Mouse (Mus musculus) forelimb bud, embryonic 11.5 days (tissue): ENCODE results near the gene Blzf1.
A peak's percentile ranks its signal among the peaks of the same experiment; 100 is the strongest.

Source experiments
- DNase-seq: peaks from one replicate; pipeline ENCODE4 v3.0.0-alpha.2; 2012; ENCODE audit warnings: low read depth, low spot score

The Blzf1 gene

DNA sequence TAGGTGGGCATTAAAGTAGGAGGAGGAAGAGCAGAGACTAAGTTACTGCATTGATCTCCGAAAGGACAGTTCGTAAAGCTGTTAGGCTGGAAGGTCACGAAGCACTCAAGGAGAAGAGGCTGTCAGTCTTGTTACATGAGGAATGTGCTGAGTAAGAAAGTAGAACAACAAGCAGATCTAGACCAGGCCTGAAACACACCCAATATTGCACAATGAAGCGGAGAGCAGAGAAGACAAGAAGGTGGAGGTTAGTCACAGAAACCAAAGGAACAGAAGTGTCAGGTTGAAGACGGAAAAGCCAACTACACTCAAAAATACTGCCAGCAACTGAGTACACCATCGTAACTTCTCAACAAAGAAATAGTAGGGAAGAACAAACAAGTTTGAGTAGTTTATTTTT is 13.2 kb downstream of the Blzf1 start:
- no peak for DNase-seq

DNA sequence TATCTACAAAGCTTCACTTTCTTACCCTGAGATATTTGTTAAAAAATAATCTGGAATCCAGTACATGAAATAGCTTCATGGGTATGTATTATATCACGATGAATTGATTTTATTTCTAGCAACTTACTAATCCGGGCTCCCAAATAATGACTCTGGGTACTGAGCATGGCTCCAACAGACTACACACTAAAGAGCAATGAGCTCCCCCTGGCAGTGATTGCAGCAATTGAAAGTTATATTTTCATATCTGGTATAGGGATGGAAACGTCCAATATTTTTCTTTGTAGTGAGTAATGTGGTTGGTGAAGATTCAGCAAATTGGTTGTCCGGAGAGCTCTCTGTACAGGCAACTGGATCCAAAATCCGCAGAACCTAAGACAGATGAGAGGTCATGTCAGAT is 15.2 kb downstream of the Blzf1 start:
- DNase-seq, result no peak

DNA sequence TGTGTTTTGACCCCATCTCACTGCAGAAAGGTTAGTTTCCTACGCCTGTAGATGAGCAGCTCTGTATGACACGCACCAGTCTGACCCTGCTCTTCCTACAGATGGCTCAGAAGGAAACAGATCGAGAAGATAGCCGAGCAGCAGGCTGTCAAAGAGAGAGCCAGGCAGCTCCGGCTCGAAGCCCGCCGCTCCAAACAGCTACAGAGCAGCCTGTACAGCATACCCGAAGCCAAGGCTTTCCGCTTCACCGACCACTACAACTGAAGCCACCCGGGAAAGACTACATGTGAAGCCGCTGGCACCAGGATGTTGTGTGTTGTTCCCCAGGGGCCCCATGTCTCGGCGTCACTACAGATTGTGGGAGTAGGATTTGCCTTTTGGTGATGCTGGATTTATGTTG is 19.9 kb downstream of the Blzf1 start:
- no peak for DNase-seq

DNA sequence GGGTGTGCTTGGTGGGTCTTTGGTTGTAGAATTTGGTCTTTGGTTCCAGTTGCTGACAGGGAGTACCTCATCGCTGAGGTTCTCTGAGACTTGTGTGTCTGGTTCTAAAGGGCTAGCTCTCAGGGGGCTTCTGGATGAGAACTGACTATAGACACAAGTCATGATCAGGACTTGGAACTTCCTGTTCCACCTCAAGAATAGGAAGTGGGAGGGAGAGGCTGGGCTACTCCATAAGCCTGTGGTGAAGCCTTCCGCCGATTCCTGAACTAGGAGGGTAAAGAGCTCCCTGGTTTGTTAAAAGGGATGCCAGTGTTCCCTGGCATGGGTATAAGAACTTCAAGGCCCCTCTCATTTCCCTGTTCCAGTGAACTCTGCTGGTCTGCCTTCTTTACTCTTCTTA is 23.3 kb downstream of the Blzf1 start:
- DNase-seq, result no peak

DNA sequence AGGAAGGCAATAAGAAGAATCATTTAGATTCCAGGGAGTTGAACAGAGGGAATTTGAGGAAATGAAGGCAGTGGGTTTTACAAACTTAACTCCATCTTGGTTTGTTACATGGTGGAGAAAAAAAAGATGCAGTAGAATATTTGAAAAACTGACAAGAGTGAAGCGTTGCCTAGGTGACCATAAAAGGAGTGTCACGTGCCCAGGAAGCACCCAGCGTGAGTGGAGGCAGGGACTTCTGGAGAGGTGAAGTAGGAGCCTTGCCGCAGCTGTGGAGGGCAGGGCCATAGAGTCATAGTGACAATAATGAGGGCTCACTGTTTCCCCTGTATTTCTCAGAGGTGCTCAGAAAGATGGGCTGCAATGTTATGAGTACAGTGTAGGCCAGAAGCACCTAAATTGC is 28.0 kb downstream of the Blzf1 start:
- no peak for DNase-seq

DNA sequence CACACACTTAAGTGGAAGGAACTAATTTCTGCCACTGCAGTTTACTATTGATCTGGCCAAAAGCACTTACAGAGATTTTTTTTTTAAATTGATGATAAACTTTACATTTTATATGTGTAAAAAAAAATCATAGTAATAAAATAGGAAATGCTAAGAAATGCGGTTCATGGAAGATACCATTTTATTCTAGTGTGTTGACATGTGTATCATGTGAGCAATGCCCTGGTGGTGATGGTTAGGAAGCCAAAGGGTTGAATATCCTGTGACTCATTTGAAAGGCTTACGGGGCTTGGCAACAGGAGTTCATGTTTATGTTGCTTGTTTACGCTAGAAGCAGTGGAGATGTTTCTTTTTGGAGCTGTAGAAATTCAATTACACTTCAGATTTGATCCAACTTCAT is 30.7 kb downstream of the Blzf1 start:
- no peak for DNase-seq

DNA sequence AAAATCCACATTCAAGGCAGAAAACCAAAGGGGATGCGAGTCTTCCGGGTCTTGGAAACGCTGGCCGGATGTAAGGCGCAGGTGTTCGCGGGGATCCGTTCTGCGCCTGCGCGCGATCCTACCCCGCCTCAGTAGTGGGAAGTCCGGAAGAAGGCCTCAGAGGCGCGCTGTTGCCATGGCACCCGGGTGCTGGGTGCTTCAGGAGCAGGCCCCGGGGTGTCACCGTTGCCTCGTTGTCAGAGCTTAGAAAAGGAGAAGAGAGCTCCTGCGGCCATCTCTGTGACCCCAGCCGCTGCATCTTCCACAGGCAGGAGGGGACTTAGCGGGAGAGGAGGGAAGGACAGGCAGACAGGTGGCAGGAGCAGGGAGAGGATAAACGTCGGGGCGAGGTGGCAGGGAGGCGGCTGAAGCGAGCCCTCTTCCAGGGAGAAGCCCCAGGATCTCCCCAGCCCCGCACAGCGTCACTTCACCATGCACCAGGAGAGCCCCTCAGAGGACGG is 31.8 kb downstream of the Blzf1 start, which contains the start of gene Ccdc181:
Ccdc181 (plus strand) TSS at position 131 of the 500 bp plus-strand sequence.
- DNase-seq, result peak; percentile 87

DNA sequence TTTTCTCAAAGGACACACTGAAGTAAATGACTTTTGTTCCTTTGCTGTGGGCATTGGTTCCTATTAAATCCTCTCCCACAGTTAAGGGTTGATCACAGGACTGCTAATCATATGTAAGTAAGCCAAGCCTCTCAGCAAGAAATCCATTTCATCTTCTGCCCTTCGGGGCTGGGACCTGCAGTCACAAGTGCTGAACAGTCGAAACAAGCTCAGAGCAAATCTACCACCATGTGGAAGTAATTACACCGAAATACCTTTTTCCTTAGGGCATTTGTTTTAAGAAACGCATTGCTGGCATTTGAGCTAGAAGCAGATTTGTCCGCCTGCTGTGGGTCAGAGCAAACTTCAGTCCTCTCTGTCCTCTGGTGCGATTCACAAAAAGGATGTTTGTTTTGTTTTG is 33.6 kb downstream of the Blzf1 start:
- DNase-seq, result peak; percentile 81

DNA sequence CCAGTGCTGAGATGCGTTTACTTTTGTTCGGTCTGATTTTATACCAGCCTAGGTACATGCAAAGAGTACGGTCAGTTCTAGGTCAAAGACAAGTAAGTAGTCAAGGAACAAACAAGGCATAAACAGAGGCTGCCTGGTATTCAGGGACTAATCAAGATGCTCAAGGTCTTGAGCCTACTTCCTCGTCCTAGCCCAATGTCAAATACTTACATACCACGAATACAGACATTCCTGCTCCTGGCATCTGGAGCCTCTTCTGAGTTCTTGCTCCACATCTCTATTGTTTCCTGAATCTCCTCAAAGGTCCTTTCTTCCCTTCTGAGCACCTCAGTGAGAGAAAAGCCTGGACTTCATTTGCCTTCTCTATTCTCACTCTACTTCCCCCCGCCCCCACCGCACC is 36.3 kb downstream of the Blzf1 start:
- DNase-seq, result no peak

DNA sequence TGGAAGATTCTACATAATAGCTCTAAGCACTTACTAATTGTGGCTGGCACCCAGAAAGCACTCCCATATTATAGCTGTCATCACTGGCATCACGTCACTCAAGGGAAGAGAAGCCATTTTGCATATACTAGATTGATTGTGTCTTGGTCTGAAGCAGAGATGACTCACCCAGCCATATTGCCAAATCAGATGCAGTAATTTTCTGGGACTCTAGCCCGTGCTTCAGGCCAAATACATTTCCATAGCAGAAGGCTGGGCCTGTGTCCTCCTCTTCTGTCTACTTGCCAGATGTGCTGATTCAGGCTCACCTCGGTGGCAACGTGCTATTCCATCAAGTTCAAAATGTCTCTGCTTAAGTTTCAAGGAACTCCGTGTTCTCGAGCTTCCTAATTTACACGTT is 45.7 kb downstream of the Blzf1 start:
- no peak for DNase-seq

DNA sequence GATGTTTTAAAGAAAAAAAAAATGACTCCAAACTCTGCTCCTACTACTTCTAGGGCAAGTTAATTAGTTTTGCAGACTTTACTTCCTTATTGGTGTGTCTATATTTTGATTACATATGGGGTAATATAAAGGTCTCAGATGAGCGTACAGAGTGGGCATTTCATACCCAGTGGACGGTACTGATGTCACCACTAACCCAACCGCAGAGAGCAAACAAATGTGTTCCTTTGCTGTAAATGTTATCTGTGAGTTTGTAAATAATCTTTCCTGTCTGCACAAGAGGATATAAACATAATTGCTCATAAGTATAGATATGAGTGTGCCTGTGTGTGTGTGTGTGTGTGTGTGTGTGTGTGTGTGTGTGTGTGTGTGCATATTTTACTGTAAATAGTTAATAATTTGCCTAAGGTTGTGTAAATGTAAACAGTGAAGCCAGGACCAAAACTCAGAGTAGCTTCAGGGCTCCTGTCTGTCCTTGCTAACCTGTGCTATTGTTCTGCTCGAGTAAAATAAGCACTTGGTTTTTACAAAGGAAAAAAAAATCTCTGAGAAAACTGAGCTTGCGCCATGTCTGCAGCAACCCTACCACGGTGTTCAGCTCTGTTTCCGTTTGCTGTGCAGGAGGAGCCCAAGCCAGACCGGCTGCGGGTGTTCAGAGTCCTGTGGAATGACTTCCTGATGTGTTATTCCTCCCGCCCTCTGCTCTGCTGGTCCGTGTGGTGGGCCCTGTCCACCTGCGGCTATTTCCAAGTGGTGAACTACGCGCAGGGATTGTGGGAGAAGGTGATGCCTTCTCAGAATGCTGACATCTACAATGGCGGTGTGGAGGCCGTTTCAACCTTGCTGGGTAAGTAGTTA is 46.9 kb downstream of the Blzf1 start:
- DNase-seq, result no peak

DNA sequence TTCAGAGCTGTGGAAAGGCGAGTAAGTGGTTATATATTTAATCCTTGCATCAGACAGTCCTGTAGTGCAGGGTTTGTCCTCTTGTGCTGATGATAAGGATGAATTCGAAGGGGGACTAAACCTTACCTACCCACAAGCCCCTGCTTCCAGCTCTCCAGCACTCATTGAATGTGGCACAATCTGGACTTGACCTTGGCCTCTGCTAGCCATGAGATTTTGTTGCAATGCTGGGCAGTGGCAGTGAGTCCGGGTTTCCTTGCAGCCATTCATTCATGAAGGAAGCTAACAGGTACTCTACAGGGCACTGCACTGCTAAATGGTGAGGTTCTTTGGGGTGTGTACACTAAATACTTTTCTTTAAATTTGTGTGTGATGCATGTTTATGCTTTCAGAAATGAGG is 52.5 kb downstream of the Blzf1 start:
- DNase-seq, result no peak

DNA sequence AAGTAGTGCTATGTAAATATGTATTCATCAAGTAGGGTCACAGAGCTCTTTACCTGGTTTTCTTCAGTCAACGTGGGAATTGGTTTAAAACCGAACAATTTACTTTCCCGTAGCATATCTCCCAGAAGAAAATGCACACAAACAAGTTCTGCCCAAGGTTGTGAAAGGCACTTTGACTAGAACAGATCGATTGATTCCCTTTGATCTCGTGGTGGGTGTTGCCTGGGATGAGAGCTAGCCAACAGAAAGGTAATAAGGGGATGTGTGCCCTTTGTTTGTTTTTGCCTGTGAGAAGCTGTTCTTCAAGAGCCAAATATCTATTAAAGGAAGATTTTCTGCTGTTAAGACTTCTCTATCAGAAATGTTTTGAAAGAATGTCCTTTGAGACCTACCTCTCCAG is 54.7 kb downstream of the Blzf1 start:
- no peak for DNase-seq

DNA sequence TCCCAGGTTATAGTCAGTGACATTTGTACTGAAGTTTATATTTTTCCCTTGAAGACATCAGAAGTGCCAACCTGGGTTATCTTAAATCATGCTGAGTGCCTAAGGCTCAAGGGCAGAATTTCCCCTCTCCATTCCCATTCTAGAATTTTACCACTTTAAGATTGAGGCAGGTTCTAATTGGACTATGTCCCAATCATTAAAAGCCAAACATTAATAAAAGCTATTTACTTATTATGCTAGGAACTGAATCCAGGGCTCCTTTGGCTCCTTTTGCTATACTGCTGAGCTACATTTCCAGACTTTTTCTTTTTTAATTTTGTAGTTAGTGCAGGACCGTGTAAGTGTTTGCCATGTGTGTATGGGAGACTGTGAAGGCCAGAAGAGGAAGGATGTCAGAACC is 55.9 kb downstream of the Blzf1 start:
- DNase-seq, result no peak

DNA sequence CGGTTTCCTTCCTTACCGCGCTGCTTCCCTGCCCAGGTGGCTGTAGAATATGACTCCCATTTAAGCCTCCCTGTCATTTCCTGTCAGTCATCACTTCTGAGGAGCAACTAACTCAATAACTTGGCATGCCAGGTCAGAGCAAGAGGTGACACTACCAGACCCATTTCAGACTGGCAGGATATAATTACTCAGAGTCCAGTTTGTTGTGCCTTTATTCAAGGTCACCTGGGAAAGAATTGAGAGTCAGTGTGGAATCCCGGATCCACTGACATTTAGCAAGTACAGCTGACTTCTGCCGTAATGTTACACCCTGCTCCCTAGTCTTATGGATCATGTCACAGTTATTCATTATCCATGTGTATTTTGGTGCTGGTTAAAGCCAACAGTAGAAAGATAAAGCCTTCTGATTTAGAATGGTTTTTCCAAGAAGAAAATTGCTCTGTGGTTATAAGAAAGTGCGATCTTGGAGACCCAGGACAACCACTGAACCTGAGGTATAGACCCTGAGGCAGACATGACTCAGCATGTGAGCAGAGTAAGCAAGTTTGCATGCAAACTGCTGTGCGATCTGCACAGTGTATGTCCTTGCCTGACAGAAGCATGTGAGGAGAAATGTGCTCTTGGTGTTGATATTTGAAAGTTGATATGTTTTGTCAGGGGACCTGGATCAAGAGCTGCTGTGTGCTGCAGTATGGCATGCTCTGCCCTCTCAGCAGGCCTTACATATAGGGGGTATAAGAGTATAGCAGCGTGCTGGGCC is 56.7 kb downstream of the Blzf1 start:
- DNase-seq, result no peak

DNA sequence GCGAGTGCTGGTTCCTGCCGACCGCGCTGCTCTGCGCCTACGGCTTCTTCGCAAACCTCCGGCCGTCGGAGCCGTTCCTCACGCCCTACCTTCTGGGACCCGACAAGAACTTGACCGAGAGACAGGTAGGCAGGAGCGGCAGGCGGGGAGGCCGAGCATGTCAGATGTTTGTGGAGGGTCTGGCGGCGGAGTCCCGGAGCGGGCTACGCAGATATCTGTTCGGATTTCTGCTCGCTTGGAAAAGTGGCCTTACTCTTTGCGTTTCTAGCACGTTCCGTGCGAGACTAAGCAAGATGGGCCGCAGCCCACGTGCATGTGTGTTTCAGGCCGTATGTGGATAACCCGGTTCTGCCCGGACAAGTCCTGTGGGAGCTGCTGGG is 58.0 kb downstream of the Blzf1 start:
- no peak for DNase-seq

DNA sequence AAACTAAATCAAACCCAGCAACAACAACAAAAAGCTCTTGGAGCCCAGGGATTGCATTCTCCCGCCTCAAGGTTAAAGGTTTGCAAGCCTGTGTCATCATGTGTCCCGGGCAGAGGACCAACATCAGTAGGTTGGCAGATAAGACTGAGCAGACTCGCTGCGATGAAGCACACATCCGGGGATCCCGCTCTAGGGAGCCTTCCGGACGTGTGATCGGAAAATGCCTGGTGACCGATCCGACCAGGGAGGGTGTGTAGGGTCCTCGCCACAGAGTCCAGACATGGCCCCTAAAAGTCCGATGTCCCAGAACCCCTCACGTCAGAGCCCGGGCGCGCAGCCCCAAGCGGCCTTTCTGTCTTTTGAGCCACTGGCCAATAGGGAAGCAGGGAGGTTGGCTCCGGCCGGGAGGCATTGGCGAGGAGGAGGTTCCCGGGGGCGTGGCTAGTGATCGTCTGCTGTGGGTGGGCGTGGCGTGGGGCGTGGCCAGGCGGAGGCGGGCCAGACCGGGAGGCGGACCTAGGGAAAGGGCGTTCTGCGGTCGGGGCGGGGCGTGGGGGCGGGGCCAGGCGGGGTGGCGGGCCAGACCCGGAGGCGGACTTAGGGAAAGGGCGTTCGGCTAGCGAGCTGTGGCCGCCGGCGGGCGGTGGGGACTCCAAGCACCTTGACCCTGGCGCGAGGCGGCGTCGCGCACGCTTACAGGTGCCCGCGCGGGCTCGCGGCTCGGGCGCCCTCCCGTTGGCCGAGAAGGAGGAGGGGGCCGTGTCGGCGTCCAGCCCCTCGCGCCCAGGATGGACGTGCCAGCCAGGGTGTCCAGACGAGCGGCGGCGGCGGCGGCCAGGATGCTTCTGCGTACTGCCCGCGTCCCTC is 58.6 kb downstream of the Blzf1 start, which contains the start of gene Slc19a2:
Slc19a2 (plus strand) TSS at position 582 of the 867 bp plus-strand sequence.
- peak; percentile 96 for DNase-seq

DNA sequence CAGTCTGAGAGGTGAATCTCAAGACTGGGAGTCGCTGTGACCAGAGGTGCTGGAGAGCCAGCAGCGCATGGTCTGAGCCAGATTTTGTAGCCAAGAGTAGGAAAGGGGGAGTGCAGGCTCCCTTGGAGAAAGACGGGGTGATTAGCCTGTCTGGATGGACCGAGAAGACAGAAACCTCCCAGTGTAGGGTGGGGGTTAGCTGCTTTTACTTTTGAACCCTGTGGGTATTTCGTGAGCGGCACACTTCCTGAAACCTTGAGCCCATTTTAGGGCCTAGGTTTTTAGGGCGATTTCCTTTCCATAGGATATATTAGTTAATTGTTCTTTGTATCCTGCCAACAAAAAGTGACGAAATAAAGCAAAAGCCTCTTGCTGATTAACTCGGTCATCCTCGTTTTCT is 59.3 kb downstream of the Blzf1 start:
- no peak for DNase-seq

DNA sequence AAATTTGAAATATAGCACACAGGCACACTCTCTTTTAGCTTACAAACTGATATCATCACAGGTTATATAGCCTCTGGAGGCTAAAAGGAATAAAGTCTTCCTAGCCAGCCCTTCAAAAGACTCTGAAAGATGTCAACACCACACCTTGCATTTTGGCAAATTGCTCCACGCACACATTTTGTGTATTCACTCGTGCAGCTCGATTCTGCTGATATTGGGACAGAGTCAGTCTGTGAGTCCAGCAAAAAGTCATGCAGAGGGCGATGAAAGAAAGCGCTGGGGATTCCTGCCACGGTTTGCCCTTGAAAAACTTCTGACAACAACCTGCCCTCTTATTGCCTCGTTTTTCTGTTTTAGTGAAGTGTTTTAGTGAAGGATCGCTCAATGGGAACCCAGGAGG is 59.8 kb downstream of the Blzf1 start:
- DNase-seq, result no peak

DNA sequence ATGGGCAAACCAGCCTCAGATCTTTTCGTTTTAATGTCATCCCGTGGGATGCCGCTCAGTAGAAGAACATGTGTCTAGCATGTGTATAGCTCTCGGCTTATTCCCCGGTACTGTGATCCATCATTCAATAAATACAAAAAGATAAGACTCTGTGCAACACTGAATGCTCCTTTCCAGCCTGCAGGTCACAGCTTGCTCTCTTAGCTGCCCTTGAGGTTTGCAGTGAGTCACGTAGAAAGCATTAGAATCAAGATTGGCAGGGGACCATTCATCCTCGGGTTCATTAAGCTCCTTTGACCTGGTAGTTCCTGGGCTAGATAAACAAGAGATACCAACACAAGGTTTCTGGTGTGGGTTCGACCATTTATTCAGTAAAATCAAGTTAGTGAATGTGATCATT is 64.5 kb downstream of the Blzf1 start:
- DNase-seq, result no peak

DNA sequence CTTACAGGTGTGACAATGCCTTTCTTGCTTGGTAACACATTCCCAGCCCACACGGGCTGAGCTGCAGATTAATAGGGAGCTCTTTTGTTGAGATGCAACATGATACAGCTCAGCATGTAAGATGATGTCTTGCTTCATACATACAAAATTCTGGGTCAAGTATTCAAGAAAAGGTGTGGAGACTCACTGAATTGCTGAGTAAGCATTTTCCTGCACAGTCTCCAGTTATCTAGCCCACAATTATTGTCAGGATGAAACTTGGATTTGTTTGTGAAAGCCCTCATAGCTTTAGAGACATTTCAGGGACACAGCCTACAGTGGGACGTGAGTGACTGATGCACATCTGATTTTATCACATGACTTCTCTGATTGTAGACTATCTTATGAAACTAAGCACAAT is 65.8 kb downstream of the Blzf1 start:
- no peak for DNase-seq
